Mouse (Mus musculus): ENCODE results near the gene Ablim2. TPM values are rescaled to one million over a fixed set of nuclear protein-coding genes. Genes with fewer than 3 reads are reported as not detected.

The Ablim2 gene
- total RNA-seq, 2 experiments from 2014 or later = 36.6 to 37.1 TPM

- DNase-seq = peak; percentile 46 to 49
- intact Hi-C loops (cut with DNase I) = no loop called here
These were observed 4.7 kb downstream of the Ablim2 start for GRCm38 (mm10) chr5:35762388-35762787.

GRCm38 (mm10) chr5:35762850-35763249 is 5.2 kb downstream of the Ablim2 start:
- intact Hi-C loops (cut with DNase I) = no loop called here
- peak in 1 of 2 experiments; percentile 37 for DNase-seq

GRCm38 (mm10) chr5:35765909-35766308 is 8.2 kb downstream of the Ablim2 start:
- no peak for DNase-seq
- intact Hi-C loops (cut with DNase I) = no loop called here

- intact Hi-C loops (cut with DNase I) = no loop called here
- DNase-seq = no peak
These were observed 10.8 kb downstream of the Ablim2 start for GRCm38 (mm10) chr5:35768525-35768924.

DNA sequence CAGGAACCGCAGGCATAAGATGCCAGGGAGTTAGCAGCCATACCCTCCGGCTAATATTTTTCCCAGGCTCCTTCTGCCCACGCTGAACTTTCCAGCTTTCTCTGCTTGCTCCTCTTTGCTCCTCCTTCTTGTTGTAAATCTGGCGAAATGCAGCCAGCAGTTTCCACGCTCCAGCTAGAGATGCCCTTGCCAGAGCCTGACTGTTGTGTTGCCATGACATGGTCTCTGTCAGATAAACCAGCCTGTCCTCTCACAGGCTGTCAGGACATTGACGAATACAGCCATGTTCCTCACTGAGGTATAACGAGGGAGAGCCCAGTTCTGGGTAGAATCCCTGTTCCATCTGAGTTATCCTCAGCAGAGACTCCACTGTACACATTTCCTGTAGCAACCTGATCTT is 11.3 kb downstream of the Ablim2 start:
- DNase-seq = no peak
- intact Hi-C loops (cut with DNase I) = no loop called here

- intact Hi-C loops (cut with DNase I) = no loop called here
- DNase-seq = no peak
These were observed 12.6 kb downstream of the Ablim2 start for GRCm38 (mm10) chr5:35770246-35770645.

DNA sequence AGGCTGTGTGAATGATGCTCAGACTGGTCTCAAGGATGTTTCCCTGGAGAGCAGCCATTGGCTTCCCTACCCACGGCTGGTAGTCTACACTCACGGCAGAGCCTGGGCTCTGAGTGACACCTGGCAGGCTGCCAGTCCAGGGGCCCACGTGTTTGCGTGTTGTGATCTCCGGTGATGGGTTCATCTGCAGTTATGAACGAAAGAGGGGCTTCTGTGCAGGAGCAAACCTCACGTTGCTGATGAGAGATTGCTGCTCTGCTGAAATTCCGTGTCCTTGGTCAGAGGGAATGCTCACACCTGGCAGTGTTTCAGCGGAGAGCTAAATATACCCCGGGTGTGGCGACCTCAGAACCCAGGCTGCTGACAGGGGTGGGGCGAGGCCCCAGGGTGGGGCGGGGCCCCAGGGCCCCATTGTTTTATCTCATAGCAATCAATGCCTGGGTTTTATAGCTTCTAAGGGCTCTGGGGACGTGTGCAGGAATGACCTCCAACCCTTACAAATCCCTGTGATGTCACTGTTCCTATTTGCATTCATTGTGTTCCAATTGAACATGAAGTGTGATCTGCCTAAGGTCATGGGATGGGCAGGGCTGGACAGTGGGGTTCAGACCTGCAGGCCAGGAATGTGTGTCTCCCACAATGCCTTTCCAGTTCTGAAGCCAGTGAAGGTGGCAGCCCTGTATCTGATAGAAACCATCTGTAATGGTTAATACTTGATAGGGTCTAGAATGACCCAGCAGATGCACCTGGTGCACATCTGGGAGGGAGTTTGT is 13.4 kb downstream of the Ablim2 start:
- peak; percentile 45 to 46 for DNase-seq
- intact Hi-C loops (cut with DNase I) = no loop called here

GRCm38 (mm10) chr5:35773274-35774136 is 15.8 kb downstream of the Ablim2 start:
- DNase-seq = no peak
- intact Hi-C loops (cut with DNase I) = no loop called here

GRCm38 (mm10) chr5:35774137-35774424 is 16.4 kb downstream of the Ablim2 start:
- intact Hi-C loops (cut with DNase I) = no loop called here
- no peak for DNase-seq

DNA sequence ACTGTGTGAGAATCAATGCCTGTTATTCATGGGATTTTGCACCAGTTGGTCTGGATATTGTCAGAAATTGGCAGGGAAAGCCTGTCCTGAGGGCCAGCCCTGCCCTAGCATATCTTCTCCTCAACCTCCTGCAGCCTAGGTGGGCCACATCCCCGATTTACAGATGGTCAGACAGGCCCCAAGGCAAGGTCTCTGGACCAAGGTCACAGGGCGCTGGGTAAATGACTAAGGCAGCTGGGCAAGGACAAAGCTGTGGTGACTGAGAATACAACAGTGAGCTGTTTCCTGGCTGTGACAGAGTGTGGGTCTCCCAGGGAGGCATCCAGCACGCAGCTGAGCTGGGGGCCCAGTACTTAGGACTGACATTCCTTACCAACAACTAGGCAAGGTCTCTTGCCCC is 23.4 kb downstream of the Ablim2 start:
- DNase-seq = no peak
- intact Hi-C loops (cut with DNase I) = no loop called here

DNA sequence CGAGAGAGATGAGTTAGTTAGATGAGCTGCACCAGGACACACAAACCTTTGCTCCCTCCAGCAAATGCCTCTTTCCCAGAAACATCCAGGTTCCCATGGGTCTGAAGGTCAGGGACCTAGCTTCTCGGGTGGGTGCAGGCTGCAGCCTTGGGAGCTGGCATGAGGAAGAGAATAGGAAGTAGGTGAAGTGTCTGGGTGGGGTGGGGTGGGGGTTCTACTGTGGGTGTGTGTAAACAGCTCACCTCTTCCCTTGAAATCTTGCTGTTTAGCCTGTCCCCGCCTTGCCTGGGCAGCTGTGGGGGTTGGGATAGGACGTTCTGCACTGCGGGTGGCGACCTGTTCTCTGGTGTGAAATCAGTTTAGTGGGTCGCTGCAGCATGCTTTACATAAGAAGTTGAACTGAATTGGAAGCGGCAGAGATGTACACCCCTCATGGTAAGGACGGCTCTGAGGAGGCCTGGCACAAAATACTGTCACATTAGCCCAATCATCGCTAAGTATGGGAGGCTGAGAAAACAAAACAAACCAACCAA is 25.0 kb downstream of the Ablim2 start:
- intact Hi-C loops (cut with DNase I) = no loop called here

GRCm38 (mm10) chr5:35785853-35786252 is 28.2 kb downstream of the Ablim2 start:
- intact Hi-C loops (cut with DNase I) = no loop called here
- peak; percentile 59 to 60 for DNase-seq

More for the DNA sequence above, 25.0 kb downstream of the Ablim2 start:
- DNase-seq = no peak

- intact Hi-C loops (cut with DNase I) = no loop called here
- no peak for DNase-seq
These were observed 30.2 kb downstream of the Ablim2 start for GRCm38 (mm10) chr5:35787847-35788246.

- no peak for DNase-seq
- intact Hi-C loops (cut with DNase I) = no loop called here
These were observed 31.0 kb downstream of the Ablim2 start for GRCm38 (mm10) chr5:35788719-35789118.

DNA sequence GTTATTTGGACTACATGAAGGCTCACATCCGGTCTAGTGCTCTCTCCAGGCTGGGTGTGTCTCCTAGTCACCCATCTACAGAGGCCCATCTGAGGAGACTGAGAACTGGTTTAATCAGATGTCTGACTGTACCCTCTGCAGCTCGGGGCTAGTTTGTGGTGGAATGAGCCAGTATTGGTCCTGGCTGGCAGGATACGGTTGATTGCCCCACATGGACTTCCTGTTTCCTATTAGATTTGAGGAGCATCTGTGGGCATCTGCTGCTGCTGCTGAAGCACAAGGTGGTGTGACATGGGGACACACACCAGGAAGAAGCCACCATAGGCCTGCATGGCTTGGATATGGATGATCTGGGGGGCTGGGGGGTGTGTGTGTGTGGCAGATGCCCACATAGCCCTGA is 32.0 kb downstream of the Ablim2 start:
- intact Hi-C loops (cut with DNase I) = no loop called here
- no peak for DNase-seq

DNA sequence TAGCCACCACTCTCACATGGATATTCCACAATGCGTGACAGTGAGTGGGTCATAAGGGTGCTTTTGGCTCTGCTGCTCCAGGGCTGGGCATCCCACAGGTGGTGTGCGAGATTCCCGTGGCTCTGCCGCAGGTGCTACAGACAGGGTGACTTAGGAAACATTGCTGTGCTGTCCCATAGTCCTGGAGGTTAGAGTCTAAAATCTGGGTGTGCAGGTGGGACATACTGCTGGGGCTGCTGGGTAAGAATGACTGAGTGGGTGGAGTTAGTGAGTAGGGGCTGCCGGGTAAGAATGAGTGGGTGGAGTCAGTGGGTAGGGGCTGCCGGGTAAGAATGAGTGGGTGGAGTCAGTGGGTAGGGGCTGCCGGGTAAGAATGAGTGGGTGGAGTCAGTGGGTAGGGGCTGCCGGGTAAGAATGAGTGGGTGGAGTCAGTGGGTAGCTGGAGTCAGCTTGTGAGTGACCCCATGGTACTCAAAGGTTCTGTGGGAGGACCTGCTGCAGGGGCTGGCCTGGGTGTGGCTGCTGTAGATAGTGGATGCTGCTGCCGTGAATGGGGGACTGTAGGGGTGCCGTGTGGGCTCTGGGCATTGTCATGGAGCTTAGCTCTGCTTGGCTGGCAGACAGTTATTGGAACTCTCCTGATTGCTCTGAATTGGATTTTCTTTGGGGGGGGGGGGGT is 32.8 kb downstream of the Ablim2 start:
- intact Hi-C loops (cut with DNase I) = no loop called here
- DNase-seq = no peak

DNA sequence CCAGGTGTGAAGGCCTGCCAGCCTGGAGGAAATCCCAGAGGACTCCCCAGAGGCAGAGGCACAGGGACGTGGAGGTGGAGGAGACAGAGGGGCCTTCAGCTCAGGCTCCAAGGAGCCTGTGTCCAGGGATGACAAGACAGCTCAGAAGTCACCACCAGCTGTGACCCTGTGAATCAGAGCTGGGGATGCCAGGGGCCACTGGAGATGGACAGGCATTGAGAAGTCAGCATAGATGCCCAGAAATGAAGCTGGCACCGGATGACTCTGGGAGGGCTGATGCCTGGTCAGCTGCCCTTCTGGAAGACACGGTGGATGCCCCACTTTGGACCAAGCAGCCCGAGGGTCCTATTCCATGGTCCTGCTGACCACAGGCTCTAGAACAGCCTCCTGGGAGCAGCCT is 36.3 kb downstream of the Ablim2 start:
- no peak for DNase-seq

DNA sequence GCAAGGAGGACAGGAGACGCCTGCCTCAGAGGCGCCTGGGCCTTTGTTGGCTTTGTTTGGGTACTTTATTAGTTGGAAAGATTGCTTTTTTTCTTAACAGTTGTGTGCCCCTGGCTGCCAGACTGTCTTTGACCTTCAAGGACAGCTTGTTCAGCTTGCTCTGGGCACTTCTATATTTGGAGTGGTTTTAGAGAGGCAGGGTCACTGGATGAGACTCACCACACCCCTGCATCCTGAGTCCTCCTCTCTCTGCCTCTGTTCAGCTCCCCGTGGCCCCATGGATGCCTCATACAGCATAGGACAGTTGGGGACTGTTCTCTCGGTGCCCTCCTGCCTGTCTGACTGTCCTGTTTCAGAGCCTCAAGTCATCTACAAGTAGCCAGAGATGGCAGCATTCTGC is 37.3 kb downstream of the Ablim2 start:
- intact Hi-C loops (cut with DNase I) = loop anchor here (5.0 kb wide), 1 partner anchor 38 kb away; the partner anchor contains the start of gene Ablim2
- DNase-seq = no peak

More for the DNA sequence above, 36.3 kb downstream of the Ablim2 start:
- intact Hi-C loops (cut with DNase I) = no loop called here

DNA sequence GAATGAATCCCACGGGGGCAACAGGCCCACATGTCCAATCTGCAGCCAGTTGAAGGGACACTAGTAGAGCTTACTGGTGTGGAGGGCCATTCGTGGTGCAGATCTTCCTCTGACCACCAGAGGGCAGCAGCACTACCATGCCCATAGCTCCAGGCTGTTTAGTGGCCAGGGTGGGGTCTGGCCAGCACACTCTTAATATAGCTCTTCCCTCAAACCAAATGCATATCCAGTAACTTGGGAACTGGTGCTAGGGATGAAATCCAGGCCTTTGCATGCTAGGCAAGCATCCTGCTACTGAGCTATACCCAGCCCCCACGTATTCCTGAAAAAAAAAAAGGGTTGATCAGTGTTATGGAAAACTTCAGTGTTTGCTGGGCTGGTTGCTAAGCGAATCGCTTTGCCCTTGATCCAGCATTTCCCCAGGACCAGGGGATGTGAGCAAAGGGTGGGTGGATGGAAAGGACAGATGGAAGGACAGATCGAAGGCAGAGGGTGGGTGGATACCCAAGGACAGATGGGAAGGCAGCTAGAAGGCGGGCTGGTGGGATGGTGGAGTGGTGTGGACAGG is 37.9 kb downstream of the Ablim2 start:
- peak; percentile 50 to 59 for DNase-seq
- intact Hi-C loops (cut with DNase I) = loop anchor here (5.0 kb wide), 1 partner anchor 38 kb away; the partner anchor contains the start of gene Ablim2

DNA sequence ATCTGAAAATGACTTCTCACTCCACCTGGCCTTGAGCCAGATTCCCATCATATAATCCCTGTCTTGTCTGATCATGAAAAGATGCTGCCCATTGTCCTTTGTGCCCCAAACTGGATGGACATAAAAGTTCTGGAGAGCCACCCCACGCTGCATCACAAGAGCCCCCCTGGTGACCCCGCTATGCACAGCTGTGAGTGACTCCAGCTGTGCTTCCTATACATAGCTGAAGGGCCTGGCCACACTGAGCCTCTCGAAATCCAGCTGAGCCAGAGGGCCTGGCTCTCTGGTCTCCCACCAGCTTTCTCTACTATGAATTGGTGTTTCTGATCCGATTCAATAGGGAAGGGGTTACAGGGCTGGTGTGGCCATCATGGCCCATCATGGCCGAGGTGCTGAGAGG is 38.5 kb downstream of the Ablim2 start:
- intact Hi-C loops (cut with DNase I) = loop anchor here (5.0 kb wide), 1 partner anchor 39 kb away; the partner anchor contains the start of gene Ablim2
- no peak for DNase-seq
